Comparison of ENCODE assay signal across 9 mouse cellular contexts in the genomic region with DNA sequence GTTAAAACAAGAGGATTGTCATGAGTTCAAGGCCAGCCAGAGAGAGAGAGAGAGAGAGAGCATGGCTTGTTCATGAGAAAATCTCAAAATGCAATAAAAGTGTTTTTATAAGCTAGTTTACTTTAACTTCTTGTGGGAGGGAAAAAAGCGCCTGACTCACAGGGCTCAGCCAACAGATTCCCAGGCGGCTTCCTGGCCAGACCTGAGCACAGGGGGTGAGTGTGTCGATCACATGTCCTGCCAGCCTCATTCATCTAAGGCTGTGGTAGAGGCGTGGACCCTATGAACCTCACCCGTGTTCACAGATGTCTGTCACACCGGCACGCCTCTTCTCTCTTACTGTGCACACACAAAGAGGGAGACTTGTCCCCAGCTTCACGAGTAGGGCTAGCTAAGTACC.
DNase-seq lines count a peak whose midpoint lies in the region; ATAC-seq and TF ChIP-seq lines count a peak whose summit lies in the region.
"Had no signal": no experiment of that assay in that cellular context is flagged by ENCODE, and none has a peak within 500 bp of the region (broad histone marks: within the 10 kb centered on the region; RNA-seq: fewer than 3 reads in every experiment).

No protein-coding gene starts in this region.

- no peak overlapping the region for H3K4me2 ChIP-seq in midbrain, embryonic 12.5 days (replicated peaks)
- H3K4me2 ChIP-seq in midbrain, embryonic 15.5 days, result no peak overlapping the region
- no peak overlapping the region for H3K4me2 ChIP-seq in stomach, postnatal 0 days (replicated peaks; ENCODE audit: low read depth)
- H3K4me2 ChIP-seq in midbrain, embryonic 11.5 days, result no peak overlapping the region

- intact Hi-C loops in gastrocnemius, adult 2 months (cut with DNase I), result no loop called here

- no peak overlapping the region for H3K9ac ChIP-seq in midbrain, embryonic 12.5 days (replicated peaks)
- H3K9ac ChIP-seq in midbrain, embryonic 15.5 days, result no peak overlapping the region
- no peak overlapping the region for H3K9ac ChIP-seq in stomach, postnatal 0 days (ENCODE audit: low read length)
- H3K9ac ChIP-seq in midbrain, embryonic 11.5 days (ENCODE audit: low read length), result no peak overlapping the region

- no peaks in the 10 kb centered on the region for H3K36me3 ChIP-seq in midbrain, embryonic 12.5 days
- H3K36me3 ChIP-seq in midbrain, embryonic 15.5 days (replicated peaks), result no peaks in the 10 kb centered on the region
- peaks cover 4% of the 10 kb centered on the region; the same call in 1 of the 2 replicates for H3K36me3 ChIP-seq in stomach, postnatal 0 days (ENCODE audit: control insufficient read depth, insufficient read depth, low read length)
- H3K36me3 ChIP-seq in midbrain, embryonic 11.5 days (ENCODE audit: control insufficient read depth, insufficient read depth, low read length), result no peaks in the 10 kb centered on the region

- no peaks in the 10 kb centered on the region for H3K27me3 ChIP-seq in midbrain, embryonic 12.5 days
- H3K27me3 ChIP-seq in midbrain, embryonic 15.5 days (replicated peaks), result no peaks in the 10 kb centered on the region
- H3K27me3 ChIP-seq in stomach, postnatal 0 days (ENCODE audit: control insufficient read depth, insufficient read depth, low read length), result no peaks in the 10 kb centered on the region
- H3K27me3 ChIP-seq in midbrain, embryonic 11.5 days (ENCODE audit: control insufficient read depth, insufficient read depth, low read length), result no peaks in the 10 kb centered on the region

- no peak for DNase-seq in gastrocnemius, adult 2 months
- no peak for DNase-seq in gastrocnemius, postnatal 10 days
- peak; percentile 67 for DNase-seq in kidney, postnatal 10 days
- DNase-seq in stomach, postnatal 0 days (ENCODE audit: low spot score), result peak; percentile 67
- DNase-seq in right cerebral cortex, postnatal 25 days, result no peak
- DNase-seq in midbrain, embryonic 11.5 days (ENCODE audit: low spot score, missing footprints), result no peak

- TF ChIP-seq EP300 in stomach, postnatal 0 days (optimal IDR thresholded peaks at IDR 0.05), result no peak

- TF ChIP-seq CTCF in gastrocnemius, adult 2 months (IDR thresholded peaks at IDR 0.05), result no peak
- no peak for TF ChIP-seq CTCF in stomach, postnatal 0 days (IDR thresholded peaks at IDR 0.05; ENCODE audit: low read depth)

- ATAC-seq in midbrain, embryonic 12.5 days (ENCODE audit: low FRiP score, low read depth), result no peak
- ATAC-seq in midbrain, embryonic 15.5 days (replicated peaks), result no peak
- ATAC-seq in stomach, postnatal 0 days (ENCODE audit: low FRiP score, low TSS enrichment), result peak; percentile 92
- ATAC-seq in midbrain, embryonic 11.5 days (ENCODE audit: low FRiP score), result no peak

- WGBS in midbrain, embryonic 12.5 days, result 79% methylated on average over 8 of the region's 8 CpGs
- 85% methylated on average over 8 of the region's 8 CpGs for WGBS in midbrain, embryonic 15.5 days
- 17% methylated on average over 8 of the region's 8 CpGs for WGBS in stomach, postnatal 0 days
- 81% methylated on average over 8 of the region's 8 CpGs for WGBS in midbrain, embryonic 11.5 days

- no peak overlapping the region for H3K4me3 ChIP-seq in gastrocnemius, adult 2 months
- no peak overlapping the region for H3K4me3 ChIP-seq in midbrain, embryonic 12.5 days
- no peak overlapping the region for H3K4me3 ChIP-seq in midbrain, embryonic 15.5 days
- no peak overlapping the region for H3K4me3 ChIP-seq in stomach, postnatal 0 days (ENCODE audit: low read depth, low read length)
- H3K4me3 ChIP-seq in midbrain, embryonic 11.5 days (ENCODE audit: low read depth, low read length), result no peak overlapping the region
- H3K4me3 ChIP-seq: layer of hippocampus, adult 2 months had no signal

- no peaks in the 10 kb centered on the region for H3K9me3 ChIP-seq in midbrain, embryonic 12.5 days
- no peaks in the 10 kb centered on the region for H3K9me3 ChIP-seq in midbrain, embryonic 15.5 days
- H3K9me3 ChIP-seq in stomach, postnatal 0 days (ENCODE audit: control insufficient read depth, low read length), result no peaks in the 10 kb centered on the region
- H3K9me3 ChIP-seq in midbrain, embryonic 11.5 days (ENCODE audit: control insufficient read depth, low read length), result no peaks in the 10 kb centered on the region

- H3K27ac ChIP-seq in gastrocnemius, adult 2 months, result peak overlapping the region; percentile 31; the same call in 1 of the 2 replicates
- 0 out of 2 replicates have a peak overlapping the region, but pooled peaks have one; percentile 5 for H3K27ac ChIP-seq in midbrain, embryonic 12.5 days (replicated peaks)
- no peak overlapping the region for H3K27ac ChIP-seq in midbrain, embryonic 15.5 days
- H3K27ac ChIP-seq in stomach, postnatal 0 days (replicated peaks), result peak overlapping the region; percentile 79
- no peak overlapping the region for H3K27ac ChIP-seq in midbrain, embryonic 11.5 days (ENCODE audit: low read depth, low read length)
- H3K27ac ChIP-seq: layer of hippocampus, adult 2 months had no signal

- 0 out of 2 replicates have a peak, but pooled peaks cover 8% of the 10 kb centered on the region for H3K4me1 ChIP-seq in midbrain, embryonic 12.5 days
- H3K4me1 ChIP-seq in midbrain, embryonic 15.5 days, result peaks cover 2% of the 10 kb centered on the region; the same call in 1 of the 2 replicates
- no peaks in the 10 kb centered on the region; the same call in 1 of the 2 replicates for H3K4me1 ChIP-seq in stomach, postnatal 0 days (replicated peaks; ENCODE audit: control insufficient read depth, insufficient read depth)
- 0 out of 2 replicates have a peak, but pooled peaks cover 4% of the 10 kb centered on the region for H3K4me1 ChIP-seq in midbrain, embryonic 11.5 days (ENCODE audit: control insufficient read depth, insufficient read depth, low read length)

Comparison
In these comparisons a context has a peak if more than half of its experiments do, and no peak if none do; other contexts are left out.
1. H3K27ac ChIP-seq: peak in gastrocnemius, adult 2 months (single experiment), midbrain, embryonic 12.5 days (single experiment) and stomach, postnatal 0 days (single experiment); none in midbrain, embryonic 15.5 days (single experiment) and midbrain, embryonic 11.5 days (single experiment).
2. DNase-seq: peak in kidney, postnatal 10 days (single experiment) and stomach, postnatal 0 days (single experiment); none in gastrocnemius, adult 2 months (single experiment), gastrocnemius, postnatal 10 days (single experiment), right cerebral cortex, postnatal 25 days (single experiment) and midbrain, embryonic 11.5 days (single experiment).